Mouse (Mus musculus) liver, embryonic 16.5 days (tissue): ENCODE results near the gene Serpind1. TPM values are rescaled to one million over a fixed set of nuclear protein-coding genes. Genes with fewer than 3 reads are reported as not detected.

Source experiments
- ATAC-seq: fragments of 200-750 bp; cut with Nextera tagmentation; 2 replicates; pipeline ENCODE4 v1.8.0; 2017; ENCODE audit warnings: low read depth, mild to moderate bottlenecking, moderate number of reproducible peaks, moderate library complexity
- H3K27ac ChIP-seq: fragments of 300-500 bp; sonication (generic); 2 replicates; pipeline ENCODE4 v1.5.1; 2014; ENCODE audit warnings: mild to moderate bottlenecking, low read length
- H3K27me3 ChIP-seq: fragments of 300-500 bp; sonication (generic); 2 replicates; pipeline ENCODE4 v1.6.1; 2014; ENCODE audit warnings: low read depth, low read length, mixed read lengths; ENCODE audit not compliant: control insufficient read depth, insufficient read depth
- H3K36me3 ChIP-seq: fragments of 300-500 bp; sonication (generic); 2 replicates; pipeline ENCODE4 v1.6.1; 2014; ENCODE audit warnings: mild to moderate bottlenecking; ENCODE audit not compliant: control insufficient read depth, insufficient read depth
- H3K4me1 ChIP-seq: fragments of 300-500 bp; sonication (generic); 2 replicates; pipeline ENCODE4 v1.6.1; 2014; ENCODE audit warnings: low read depth, low read length, mixed read lengths; ENCODE audit not compliant: control insufficient read depth
- H3K4me2 ChIP-seq: fragments of 300-500 bp; sonication (generic); 2 replicates; pipeline ENCODE4 v1.6.1; 2014; ENCODE audit warnings: low read depth, low read length, mixed read lengths
- H3K4me3 ChIP-seq: fragments of 300-500 bp; sonication (generic); 2 replicates; pipeline ENCODE4 v1.5.1; 2014; ENCODE audit warnings: low read depth, mild to moderate bottlenecking, low read length
- H3K9ac ChIP-seq: fragments of 300-500 bp; sonication (generic); 2 replicates; pipeline ENCODE4 v1.6.1; 2014; ENCODE audit warnings: low read depth, low read length
- H3K9me3 ChIP-seq: fragments of 300-500 bp; sonication (generic); replicated peaks from 2 replicates; pipeline ENCODE4 v1.6.1; 2016; ENCODE audit warnings: low read length; ENCODE audit not compliant: control insufficient read depth
- WGBS: fragments of 180-500 bp; shearing (Covaris S2); extraction: QIAGEN DNeasy Blood & Tissue Kit; methylation state at CpG from one replicate; pipeline ENCODE4 v1.1.7; 2014; ENCODE audit not compliant: insufficient replicate concordance; 5-methylcytosine and 5-hydroxymethylcytosine counted together
- polyA plus RNA-seq: library from polyadenylated mRNA; unstranded; fragments of >200 nt; fragmentation: Nextera tagmentation; extraction: Ambion mirVana; gene quantifications from 2 replicates; pipeline ENCODE4 v1.2.1, GENCODE M21; 2015

The Serpind1 gene
- polyA plus RNA-seq, 1 experiment from 2014 or later = 251 TPM

DNA sequence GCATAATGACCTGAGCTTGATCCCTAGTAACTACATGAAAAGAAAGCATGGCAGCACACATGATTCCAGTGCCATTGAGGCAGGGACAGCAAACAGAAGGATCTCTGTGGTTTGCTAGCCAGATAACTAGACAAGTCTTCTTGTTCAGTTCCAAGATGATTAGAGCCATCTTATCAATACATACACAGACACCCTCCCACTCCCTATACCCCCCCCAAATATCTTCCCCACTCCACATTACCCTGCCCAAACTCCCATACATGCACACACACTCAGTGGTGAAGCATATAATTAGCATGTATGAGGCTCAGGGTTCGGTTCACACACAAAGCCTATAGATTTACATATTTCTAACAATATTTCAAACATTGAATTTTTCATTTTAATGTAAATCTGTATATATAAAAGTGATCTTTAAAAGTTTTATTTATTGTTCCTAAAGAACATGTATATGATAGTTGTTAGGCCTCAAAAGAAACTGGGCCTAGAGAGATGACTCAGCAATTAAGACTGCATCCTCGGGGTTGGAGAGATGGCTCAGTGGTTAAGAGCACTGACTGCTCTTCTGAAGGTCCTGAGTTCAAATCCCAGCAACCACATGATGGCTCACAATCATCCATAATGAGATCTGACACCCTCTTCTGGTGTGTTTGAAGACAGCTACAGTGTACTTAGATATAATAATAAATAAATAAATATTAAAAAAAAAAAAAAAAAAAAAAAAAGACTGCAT is 52.6 kb downstream of the Serpind1 start:
- H3K4me3 ChIP-seq = no peak overlapping the region
- H3K36me3 ChIP-seq = no peaks in the 10 kb centered on the region; the same call in 1 of the 2 replicates
- WGBS = 40% methylated on average over 2 of the region's 2 CpGs
- H3K27ac ChIP-seq = no peak overlapping the region
- no peaks in the 10 kb centered on the region for H3K9me3 ChIP-seq
- H3K4me2 ChIP-seq = no peak overlapping the region
- no peaks in the 10 kb centered on the region for H3K27me3 ChIP-seq
- H3K9ac ChIP-seq = no peak overlapping the region
- peak; percentile 74 for ATAC-seq
- peaks cover 3% of the 10 kb centered on the region; the same call in 1 of the 2 replicates for H3K4me1 ChIP-seq

DNA sequence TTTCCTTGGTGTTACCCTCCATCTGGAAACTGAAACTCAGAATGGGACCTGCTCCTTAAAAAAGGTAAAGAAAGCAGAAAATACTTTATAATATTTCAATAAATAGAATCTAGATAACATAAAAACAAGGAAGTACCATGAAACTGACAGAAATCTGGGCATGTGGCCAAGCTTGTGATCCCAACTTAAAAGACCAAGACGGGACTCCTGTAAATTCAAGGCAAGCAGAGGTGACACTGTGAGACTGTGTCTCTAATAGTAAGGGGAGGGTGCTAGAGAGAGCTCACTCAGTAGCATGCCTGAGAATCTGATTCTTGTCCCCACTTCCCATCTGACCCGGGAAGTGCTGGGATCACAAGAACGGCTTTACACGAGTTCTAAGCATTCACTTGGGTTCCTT is 61.6 kb downstream of the Serpind1 start:
- Histone ChIP-seq H3K9ac (no peak overlapping the region), H3K27me3 (no peaks in the 10 kb centered on the region), H3K36me3 (no peaks in the 10 kb centered on the region), H3K4me3 (no peak overlapping the region), H3K27ac (no peak overlapping the region), H3K4me2 (no peak overlapping the region), H3K9me3 (no peaks in the 10 kb centered on the region), H3K4me1 (no peaks in the 10 kb centered on the region)
- ATAC-seq = no peak
- 67% methylated on average over 4 of the region's 4 CpGs for WGBS

Other genes starting within 250 kb of the Serpind1 start
- 52.5 and 55.9 TPM in 2 replicates for gene Ppil2, start 220.1 kb upstream of the Serpind1 start, polyA plus RNA-seq
- 13.1 and 14.8 TPM in 2 replicates for gene 2610318N02Rik, start 206.2 kb upstream of the Serpind1 start, polyA plus RNA-seq
- 43.3 and 45.5 TPM in 2 replicates for gene Sdf2l1, start 199.0 kb upstream of the Serpind1 start, polyA plus RNA-seq
- 5.3 and 5.6 TPM in 2 replicates for gene Ydjc, start 186.8 kb upstream of the Serpind1 start, polyA plus RNA-seq
- 0.14 and 0.45 TPM in 2 replicates for gene Ccdc116, start 184.1 kb upstream of the Serpind1 start, polyA plus RNA-seq
- 164 and 179 TPM in 2 replicates for gene Ube2l3, start 128.7 kb upstream of the Serpind1 start, polyA plus RNA-seq
- 0.04 and 0.05 TPM in 2 replicates for gene Rimbp3, start 122.8 kb upstream of the Serpind1 start, polyA plus RNA-seq
- gene Hic2, start 97.8 kb upstream of the Serpind1 start, polyA plus RNA-seq = 3.0 and 3.4 TPM in 2 replicates
- gene Tmem191c, start 55.3 kb upstream of the Serpind1 start, polyA plus RNA-seq = 2.9 and 4.0 TPM in 2 replicates
- gene Snap29, start 74.6 kb downstream of the Serpind1 start, polyA plus RNA-seq = 8.7 and 10.1 TPM in 2 replicates
- 13.5 and 15.2 TPM in 2 replicates for gene Pi4ka, start 74.9 kb downstream of the Serpind1 start, polyA plus RNA-seq
- gene Crkl, start 120.6 kb downstream of the Serpind1 start, polyA plus RNA-seq = 27.2 and 27.9 TPM in 2 replicates
- 3.8 and 6.3 TPM in 2 replicates for gene Aifm3, start 158.2 kb downstream of the Serpind1 start, polyA plus RNA-seq
- gene Lztr1, start 177.3 kb downstream of the Serpind1 start, polyA plus RNA-seq = 25.2 and 25.7 TPM in 2 replicates
- 18.9 and 21.1 TPM in 2 replicates for gene Thap7, start 199.8 kb downstream of the Serpind1 start, polyA plus RNA-seq
- 0.06 TPM in 1 of 2 replicates, not detected in the other for gene Lrrc74b, start 229.9 kb downstream of the Serpind1 start, polyA plus RNA-seq
- gene P2rx6, start 230.5 kb downstream of the Serpind1 start, polyA plus RNA-seq = 0.07 and 0.09 TPM in 2 replicates